Mouse (Mus musculus) neutrophil, adult 59 days (primary cell): ENCODE measurements around the gene Gm10799. TPM values are rescaled to one million over a fixed set of nuclear protein-coding genes. Genes with fewer than 3 reads are reported as not detected.

Source experiments
- total RNA-seq, 2 experiments: library from RNA; stranded (reverse); gene quantifications; 1 replicate in 1 of 2; 2 replicates in 1 of 2; pipeline ENCODE4 v1.2.4; 2023

The Gm10799 gene
- total RNA-seq, result not detected

DNA sequence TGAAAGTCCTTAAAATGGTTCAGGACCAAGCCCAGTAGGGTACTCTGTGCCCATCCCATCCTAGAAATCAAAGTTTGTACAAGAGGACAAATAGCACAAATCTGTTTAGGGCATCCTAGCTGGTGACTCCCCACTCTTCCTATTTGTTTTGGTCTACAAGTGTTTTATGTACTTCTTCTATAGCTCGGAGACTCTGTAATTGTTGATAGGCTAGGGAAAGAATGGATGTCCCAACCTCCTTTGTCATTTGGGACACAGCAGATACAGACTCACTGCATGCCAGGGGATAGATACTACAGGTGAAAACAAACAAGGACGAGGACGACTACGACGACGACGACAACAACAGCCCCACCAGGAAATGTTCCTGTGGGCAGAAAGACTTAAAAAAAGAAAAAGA, at the start of gene Gm10799:
Gene Gm10799 (minus strand): TSS at position 101 of the 400 bp plus-strand sequence.

DNA sequence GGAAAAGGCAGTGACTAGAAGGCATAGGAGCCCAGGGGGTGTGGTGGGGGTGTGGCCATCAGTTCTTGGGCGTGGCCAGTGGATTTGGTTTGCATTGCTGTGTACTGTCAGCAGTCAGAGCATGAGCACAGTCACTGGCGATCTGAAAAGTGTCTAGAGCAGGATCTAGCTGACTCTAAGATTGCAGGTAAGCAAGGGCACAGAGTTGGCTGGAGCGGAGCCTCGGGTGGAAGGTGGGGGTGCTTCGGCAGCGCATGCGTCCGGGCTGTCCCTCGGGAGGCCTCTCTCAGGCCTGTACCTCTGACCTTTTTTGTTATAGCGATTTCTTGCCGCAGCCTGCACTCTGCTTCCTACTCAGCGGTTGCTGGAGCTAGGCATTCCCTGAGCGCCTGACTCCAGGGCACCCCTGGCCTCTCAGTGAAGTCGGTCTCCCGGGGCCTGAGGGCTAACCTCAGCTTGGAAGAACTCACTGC, 27.4 kb upstream of the Gm10799 start, which contains the start of gene Cd59a:
Gene Cd59a (plus strand): TSS at position 61 of the 473 bp plus-strand sequence.

DNA sequence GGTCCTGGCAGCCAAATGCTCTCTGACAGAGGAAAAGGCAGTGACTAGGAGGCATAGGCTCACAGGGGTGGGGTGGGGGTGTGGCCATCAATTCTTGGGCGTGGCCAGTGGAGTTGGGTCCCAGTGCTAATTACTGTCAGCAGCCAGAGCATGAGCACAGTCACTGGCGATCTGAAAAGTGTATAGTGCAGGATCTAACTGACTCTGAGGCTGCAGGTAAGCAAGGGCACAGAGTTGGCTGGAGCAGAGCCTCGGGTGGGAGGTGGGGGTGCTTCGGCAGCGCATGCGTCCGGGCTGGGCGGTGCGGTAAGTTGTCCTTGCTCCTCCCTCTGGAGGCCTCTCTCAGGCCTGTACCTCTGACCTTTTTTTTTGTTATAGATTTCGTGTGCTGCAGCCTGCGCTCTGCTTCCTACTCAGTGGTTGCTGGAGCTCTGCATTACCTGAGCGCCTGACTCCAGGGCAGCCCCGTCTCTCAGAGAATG, 1.4 kb upstream of the Gm10799 start, which contains the start of gene Cd59b:
Gene Cd59b (plus strand): TSS at position 146 of the 482 bp plus-strand sequence.

DNA sequence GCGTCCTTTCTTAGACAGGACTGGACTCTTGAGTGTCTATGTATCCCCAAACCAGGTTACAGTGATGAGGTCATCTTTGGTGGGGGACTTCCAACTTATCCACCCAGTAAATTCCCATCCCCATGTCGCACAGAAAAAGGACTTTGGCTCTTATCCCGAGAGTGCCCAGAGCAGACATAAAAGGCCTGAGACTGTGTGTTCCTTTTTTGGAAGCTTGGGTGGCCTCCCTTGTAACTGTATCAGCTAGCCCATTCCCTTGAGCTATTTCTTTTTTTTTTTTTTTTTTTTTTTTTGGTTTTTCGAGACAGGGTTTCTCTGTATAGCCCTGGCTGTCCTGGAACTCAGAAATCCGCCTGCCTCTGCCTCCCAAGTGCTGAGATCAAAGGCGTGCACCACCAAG, 2.8 kb downstream of the Gm10799 start, which contains the start of gene Gm10912:
Gene Gm10912 (plus strand): TSS at position 301 of the 400 bp plus-strand sequence.

DNA sequence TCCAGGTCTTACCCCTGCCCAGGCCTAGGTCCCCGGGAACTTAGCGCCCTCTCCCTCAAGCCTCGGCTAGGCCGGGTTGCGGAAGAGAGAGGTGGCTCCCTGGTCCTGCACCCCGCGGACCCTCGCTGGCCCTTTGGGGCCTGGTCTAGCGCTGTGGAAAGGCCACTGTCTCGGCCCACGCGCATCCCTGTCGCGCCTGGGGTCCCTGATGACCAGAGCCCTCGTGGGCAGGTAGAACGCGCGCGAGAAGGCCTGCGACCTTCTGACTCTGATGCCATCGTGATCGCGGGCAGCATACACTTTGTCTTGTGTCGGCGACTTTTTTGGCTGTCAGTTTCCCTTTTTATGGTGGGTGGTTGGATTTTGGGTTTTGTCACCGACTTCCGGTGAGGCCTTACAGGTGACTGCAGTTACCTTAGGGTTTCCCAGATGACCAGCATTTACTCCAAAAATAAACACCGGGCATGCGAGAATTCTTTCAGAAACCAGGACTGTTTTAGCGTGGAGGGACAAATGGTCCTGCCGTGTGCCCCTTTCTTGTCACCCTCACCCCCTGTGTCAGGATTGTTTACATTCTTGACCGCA, 40.1 kb downstream of the Gm10799 start, which contains the start of gene 4931422A03Rik:
Gene 4931422A03Rik (minus strand): TSS at position 223 of the 585 bp plus-strand sequence.

DNA sequence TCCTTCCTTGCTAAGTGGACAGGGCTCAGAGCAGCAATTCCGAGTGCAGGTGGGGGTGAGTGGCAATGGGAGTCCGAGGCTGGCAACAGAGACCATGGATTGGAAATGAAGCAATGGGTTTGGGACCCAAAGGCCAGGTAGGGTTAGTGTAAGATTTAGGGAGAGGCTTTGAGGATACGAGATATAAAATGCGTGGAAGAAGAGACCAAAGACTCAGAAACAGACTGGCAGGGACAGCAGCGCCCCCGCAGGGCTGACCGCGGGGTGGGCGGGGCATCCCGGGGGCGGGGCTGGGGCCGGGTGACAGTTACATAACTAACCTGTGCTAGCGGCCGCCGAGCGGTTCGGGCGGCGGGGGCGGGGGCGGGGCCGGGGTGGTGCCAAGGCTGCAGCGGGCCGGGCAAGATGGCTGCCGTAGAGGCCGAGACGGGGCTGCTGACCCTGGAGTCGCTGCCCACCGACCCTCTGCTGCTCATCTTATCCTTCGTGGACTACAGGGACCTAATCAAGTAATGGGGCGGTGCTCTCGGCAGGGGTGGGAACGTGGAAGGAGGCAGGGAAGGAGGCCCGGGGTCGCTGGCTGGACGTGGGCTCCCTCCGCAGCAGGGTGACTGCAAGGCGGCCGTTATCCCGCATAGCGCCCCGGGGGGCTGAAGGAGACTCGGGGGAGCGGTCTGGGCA, 40.8 kb downstream of the Gm10799 start, which contains the start of gene Fbxo3:
Gene Fbxo3 (plus strand): TSS at position 264 of the 681 bp plus-strand sequence.

Other genes with a start within 250 kb of the Gm10799 start
- 10 to 100 TPM; 73.8 to 88.7 TPM for gene Lmo2, start 110.6 kb downstream of the Gm10799 start, total RNA-seq
- gene Fbxo3, start 40.8 kb downstream of the Gm10799 start, total RNA-seq, result 10 to 100 TPM; 31.7 to 36.1 TPM
- gene 4931422A03Rik, start 40.2 kb downstream of the Gm10799 start, total RNA-seq, result not detected
- gene Gm10912, start 2.7 kb downstream of the Gm10799 start, total RNA-seq, result not detected
- gene Cd59b, start 1.3 kb upstream of the Gm10799 start, total RNA-seq, result 1 to 10 TPM in 1 of 2 experiments, not detected in 1; 1.6 TPM
- 1 to 10 TPM in 1 of 2 experiments, under 1 TPM in 1; 0.37 to 1.4 TPM for gene Cd59a, start 27.3 kb upstream of the Gm10799 start, total RNA-seq
- not detected for gene A930018P22Rik, start 54.2 kb upstream of the Gm10799 start, total RNA-seq